Mouse (Mus musculus): Measurements from ENCODE around the gene Arhgap44. TPM values are rescaled to one million over a fixed set of nuclear protein-coding genes. Genes with fewer than 3 reads are reported as not detected.

Arhgap44 gene
- total and polyA plus RNA-seq, 2 experiments from 2014 or later = 23.0 to 40.7 TPM

- H3K9me3 ChIP-seq (ENCODE audit: low read length) = no peaks in the 10 kb centered on the region
- no peak for TF ChIP-seq CTCF (IDR thresholded peaks at IDR 0.05; ENCODE audit: low read depth)
- no peak overlapping the region for H3K4me2 ChIP-seq (ENCODE audit: low read depth, low read length)
- H3K27me3 ChIP-seq (ENCODE audit: insufficient read depth, low read length) = no peaks in the 10 kb centered on the region
- no peaks in the 10 kb centered on the region for H3K4me1 ChIP-seq (ENCODE audit: insufficient read depth, low read length)
- ATAC-seq (no peak), DNase-seq (ENCODE audit: low spot score) (no peak)
- WGBS = 72% methylated on average over 8 of the region's 8 CpGs
- no peak overlapping the region for H3K9ac ChIP-seq (replicated peaks; ENCODE audit: low read length)
- H3K4me3 ChIP-seq (ENCODE audit: low read length) = no peak overlapping the region
- no peak overlapping the region for H3K27ac ChIP-seq
- no peaks in the 10 kb centered on the region for H3K36me3 ChIP-seq (ENCODE audit: insufficient read depth, low read length)
These were observed 69.9 kb downstream of the Arhgap44 start for GRCm38 (mm10) chr11:65092851-65093250.

- no peak overlapping the region for H3K27ac ChIP-seq
- ATAC-seq (no peak), DNase-seq (ENCODE audit: low spot score) (no peak)
- TF ChIP-seq CTCF (IDR thresholded peaks at IDR 0.05; ENCODE audit: low read depth) = no peak
- no peaks in the 10 kb centered on the region for H3K36me3 ChIP-seq (ENCODE audit: insufficient read depth, low read length)
- no peaks in the 10 kb centered on the region for H3K4me1 ChIP-seq (ENCODE audit: insufficient read depth, low read length)
- 89% methylated on average over 6 of the region's 6 CpGs for WGBS
- H3K9ac ChIP-seq (replicated peaks; ENCODE audit: low read length) = no peak overlapping the region
- H3K4me2 ChIP-seq (ENCODE audit: low read depth, low read length) = no peak overlapping the region
- H3K9me3 ChIP-seq (ENCODE audit: low read length) = no peaks in the 10 kb centered on the region
- no peaks in the 10 kb centered on the region for H3K27me3 ChIP-seq (ENCODE audit: insufficient read depth, low read length)
- no peak overlapping the region for H3K4me3 ChIP-seq (ENCODE audit: low read length)
These were observed 72.4 kb downstream of the Arhgap44 start for GRCm38 (mm10) chr11:65090386-65090785.

GRCm38 (mm10) chr11:65089982-65090381, 72.8 kb downstream of the Arhgap44 start:
- no peaks in the 10 kb centered on the region for H3K27me3 ChIP-seq (ENCODE audit: insufficient read depth, low read length)
- TF ChIP-seq CTCF (IDR thresholded peaks at IDR 0.05; ENCODE audit: low read depth) = no peak
- no peak overlapping the region for H3K27ac ChIP-seq
- WGBS = 91% methylated on average over 3 of the region's 3 CpGs
- no peaks in the 10 kb centered on the region for H3K9me3 ChIP-seq (ENCODE audit: low read length)
- DNase-seq (ENCODE audit: low spot score) (no peak), ATAC-seq (no peak)
- no peak overlapping the region for H3K4me3 ChIP-seq (ENCODE audit: low read length)
- no peak overlapping the region for H3K4me2 ChIP-seq (ENCODE audit: low read depth, low read length)
- no peaks in the 10 kb centered on the region for H3K4me1 ChIP-seq (ENCODE audit: insufficient read depth, low read length)
- H3K36me3 ChIP-seq (ENCODE audit: insufficient read depth, low read length) = no peaks in the 10 kb centered on the region
- no peak overlapping the region for H3K9ac ChIP-seq (replicated peaks; ENCODE audit: low read length)

GRCm38 (mm10) chr11:65089282-65089681, 73.5 kb downstream of the Arhgap44 start:
- WGBS = 79% methylated on average over 6 of the region's 6 CpGs
- ATAC-seq = peak; percentile 4; the same call in 1 of the 2 replicates
- no peak overlapping the region; the same call in 1 of the 2 replicates for H3K27ac ChIP-seq

GRCm38 (mm10) chr11:65088451-65089222, 74.1 kb downstream of the Arhgap44 start:
- no peak overlapping the region for H3K27ac ChIP-seq
- TF ChIP-seq CTCF (IDR thresholded peaks at IDR 0.05; ENCODE audit: low read depth) = peak; percentile 89
- H3K9me3 ChIP-seq (ENCODE audit: low read length) = no peaks in the 10 kb centered on the region
- no peaks in the 10 kb centered on the region for H3K27me3 ChIP-seq (ENCODE audit: insufficient read depth, low read length)
- WGBS = 56% methylated on average over 5 of the region's 5 CpGs
- H3K4me2 ChIP-seq (ENCODE audit: low read depth, low read length) = no peak overlapping the region
- no peak overlapping the region for H3K9ac ChIP-seq (replicated peaks; ENCODE audit: low read length)
- DNase-seq (ENCODE audit: low spot score) = peak; percentile 63
- H3K4me3 ChIP-seq (ENCODE audit: low read length) = no peak overlapping the region
- H3K36me3 ChIP-seq (ENCODE audit: insufficient read depth, low read length) = no peaks in the 10 kb centered on the region
- peak; percentile 32; the same call in 1 of the 2 replicates for ATAC-seq
- no peaks in the 10 kb centered on the region for H3K4me1 ChIP-seq (ENCODE audit: insufficient read depth, low read length)

More at GRCm38 (mm10) chr11:65089282-65089681, 73.5 kb downstream of the Arhgap44 start:
- no peak for DNase-seq (ENCODE audit: low spot score)
- no peak overlapping the region for H3K9ac ChIP-seq (replicated peaks; ENCODE audit: low read length)
- H3K36me3 ChIP-seq (ENCODE audit: insufficient read depth, low read length) = no peaks in the 10 kb centered on the region
- H3K4me1 ChIP-seq (ENCODE audit: insufficient read depth, low read length) = no peaks in the 10 kb centered on the region
- no peak overlapping the region for H3K4me2 ChIP-seq (ENCODE audit: low read depth, low read length)
- H3K9me3 ChIP-seq (ENCODE audit: low read length) = no peaks in the 10 kb centered on the region
- no peak for TF ChIP-seq CTCF (IDR thresholded peaks at IDR 0.05; ENCODE audit: low read depth)
- H3K27me3 ChIP-seq (ENCODE audit: insufficient read depth, low read length) = no peaks in the 10 kb centered on the region
- H3K4me3 ChIP-seq (ENCODE audit: low read length) = no peak overlapping the region

- Histone ChIP-seq H3K27ac (no peak overlapping the region), H3K4me3 (ENCODE audit: low read length) (no peak overlapping the region), H3K27me3 (ENCODE audit: insufficient read depth, low read length) (no peaks in the 10 kb centered on the region), H3K9me3 (ENCODE audit: low read length) (no peaks in the 10 kb centered on the region), H3K4me1 (ENCODE audit: insufficient read depth, low read length) (no peaks in the 10 kb centered on the region), H3K9ac (replicated peaks; ENCODE audit: low read length) (no peak overlapping the region), H3K4me2 (ENCODE audit: low read depth, low read length) (no peak overlapping the region), H3K36me3 (ENCODE audit: insufficient read depth, low read length) (no peaks in the 10 kb centered on the region)
- ATAC-seq (no peak), DNase-seq (ENCODE audit: low spot score) (no peak)
- TF ChIP-seq CTCF (IDR thresholded peaks at IDR 0.05; ENCODE audit: low read depth) = no peak
- whole genome bisulfite sequencing = 81% methylated on average over 8 of the region's 8 CpGs
These were observed 82.0 kb downstream of the Arhgap44 start for GRCm38 (mm10) chr11:65080761-65081160.

- H3K9me3 ChIP-seq (ENCODE audit: low read length) = no peaks in the 10 kb centered on the region
- no peaks in the 10 kb centered on the region for H3K36me3 ChIP-seq (ENCODE audit: insufficient read depth, low read length)
- H3K4me3 ChIP-seq (ENCODE audit: low read length) = no peak overlapping the region
- H3K4me1 ChIP-seq (ENCODE audit: insufficient read depth, low read length) = no peaks in the 10 kb centered on the region
- H3K4me2 ChIP-seq (ENCODE audit: low read depth, low read length) = no peak overlapping the region
- ATAC-seq (no peak), DNase-seq (ENCODE audit: low spot score) (no peak)
- 76% methylated on average over 3 of the region's 3 CpGs for WGBS
- no peak overlapping the region for H3K27ac ChIP-seq
- no peaks in the 10 kb centered on the region for H3K27me3 ChIP-seq (ENCODE audit: insufficient read depth, low read length)
- H3K9ac ChIP-seq (replicated peaks; ENCODE audit: low read length) = no peak overlapping the region
- TF ChIP-seq CTCF (IDR thresholded peaks at IDR 0.05; ENCODE audit: low read depth) = no peak
These were observed 82.5 kb downstream of the Arhgap44 start for GRCm38 (mm10) chr11:65080274-65080673.

All from hindbrain, postnatal 0 days (tissue).